Comparison of ENCODE assay signal across 31 mouse cellular contexts in genomic region chr1:83146547-83146946, GRCm38 (mm10). TPM values are rescaled to one million over a fixed set of nuclear protein-coding genes. Genes with fewer than 3 reads are reported as not detected.
"Had no signal": no experiment of that assay in that cellular context is flagged by ENCODE, and none has a peak within 500 bp of the region (broad histone marks: within the 10 kb centered on the region; RNA-seq: fewer than 3 reads in every experiment).

No protein-coding gene starts in this region.

- H3K9ac ChIP-seq: liver, embryonic 13.5 days had no signal

- H3K9me3 ChIP-seq: liver, embryonic 13.5 days had no signal

- H3K4me2 ChIP-seq: liver, embryonic 13.5 days; midbrain, embryonic 11.5 days had no signal

- H3K36me3 ChIP-seq: liver, embryonic 13.5 days had no signal

- H3K27ac ChIP-seq: kidney, postnatal 0 days; left cerebral cortex, adult 2 months; liver, embryonic 13.5 days had no signal

- H3K4me3 ChIP-seq: left cerebral cortex, adult 2 months; liver, embryonic 13.5 days had no signal

- ATAC-seq: midbrain, embryonic 16.5 days had no signal

- H3K27me3 ChIP-seq: liver, embryonic 13.5 days had no signal

- H3K4me1 ChIP-seq: liver, embryonic 13.5 days had no signal

- DNase-seq: kidney, adult 2 months; kidney, postnatal 25 days; layer of hippocampus, postnatal 36 days; liver, embryonic 13.5 days; lung, adult 2 months; lung, postnatal 14 days; lung, postnatal 4 days; right cerebral cortex, postnatal 14 days; right cerebral cortex, postnatal 4 days; spleen, adult 18-20 months; thymus, adult 18-20 months; thymus, postnatal 36 days had no signal

RNA-seq across cellular contexts. Expression of gene Daw1, which starts 13.0 kb away (rescaled TPM):
- total RNA-seq: liver, adult 2 months; megakaryocyte progenitor cell, adult 5-6 weeks; megakaryocyte-erythroid progenitor cell, adult 5-6 weeks had no signal
- polyA plus RNA-seq: kidney, embryonic 14.5 days; liver, adult 2 months; liver, embryonic 13.5 days; liver, embryonic 16.5 days; neural tube, embryonic 11.5 days had no signal

RNA-seq across cellular contexts. Expression of gene Ccl20, which starts 30.0 kb away (rescaled TPM):
- total RNA-seq: layer of hippocampus, adult 8-10 months; layer of hippocampus, postnatal 10 days; layer of hippocampus, postnatal 36 days; left cerebral cortex, adult 2 months; left cerebral cortex, postnatal 10 days; left cerebral cortex, postnatal 36 days; liver, adult 2 months; megakaryocyte progenitor cell, adult 5-6 weeks; megakaryocyte-erythroid progenitor cell, adult 5-6 weeks had no signal
- polyA plus RNA-seq: limb, embryonic 11.5 days; liver, adult 2 months; liver, embryonic 16.5 days; lung, embryonic 16.5 days; midbrain, embryonic 11.5 days; midbrain, embryonic 16.5 days; neural tube, embryonic 11.5 days; neural tube, embryonic 14.5 days; testis, adult 2 months; urinary bladder, adult 2 months had no signal
